1 mouse cellular context compared by ENCODE assay signal in the genomic region with DNA sequence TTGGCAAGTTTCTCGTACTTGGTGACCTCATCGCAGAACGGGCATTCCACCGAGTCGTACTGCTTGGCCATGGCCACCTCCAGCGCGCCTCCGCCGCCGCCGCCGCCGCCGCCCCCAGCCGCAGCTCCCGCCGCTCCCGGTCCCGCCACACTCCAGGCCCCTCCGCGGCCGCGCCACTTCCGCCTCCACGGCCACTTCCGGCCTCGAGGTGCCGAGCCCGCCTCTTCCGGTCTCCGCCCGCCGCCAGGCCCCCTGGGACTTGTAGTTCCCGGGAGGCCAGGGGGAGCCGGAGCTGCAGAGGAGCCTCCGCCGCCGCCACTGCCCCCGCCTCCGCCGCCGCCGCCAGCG.
TF ChIP-seq lines count a peak whose summit lies in the region.

No protein-coding gene starts in this region.

TF ChIP-seq in C2C12, 6 proteins besides CTCF, POLR2A, EP300 and RAD21:
- TF ChIP-seq MAX (IDR thresholded peaks at IDR 0.05), result no peak
- TF ChIP-seq MYOG (IDR thresholded peaks at IDR 0.05; ENCODE audit: control insufficient read depth, extremely low read depth, insufficient read length), result no peak
- no peak for TF ChIP-seq FOSL1 (IDR thresholded peaks at IDR 0.05; ENCODE audit: insufficient read depth, low read length, poor library complexity, severe bottlenecking)
- TF ChIP-seq USF1 (IDR thresholded peaks at IDR 0.05; ENCODE audit: low read depth), result no peak
- no peak for TF ChIP-seq MYOD1 (IDR thresholded peaks at IDR 0.05; ENCODE audit: control insufficient read depth, insufficient read length, low read depth)
- TF ChIP-seq CEBPB (IDR thresholded peaks at IDR 0.05; ENCODE audit: low read depth), result no peak
